8 mouse cellular contexts compared by ENCODE assay signal in genomic region chr9:83146446-83147188, GRCm38 (mm10). TPM values are rescaled to one million over a fixed set of nuclear protein-coding genes. Genes with fewer than 3 reads are reported as not detected.
DNase-seq lines count a peak whose midpoint lies in the region; ATAC-seq lines count a peak whose summit lies in the region.

Gene Hmgn3 (minus strand): TSS chr9:83146685.

- no peak within 1 kb of the TSS for H3K27ac ChIP-seq in macrophage

- WGBS in macrophage (ENCODE audit: missing documents) = 21% methylated on average over 14 of the region's 28 CpGs

- no peaks in the 10 kb centered on the region for H3K79me2 ChIP-seq in macrophage (ENCODE audit: inconsistent target)

- no peaks in the 10 kb centered on the region for H3K36me3 ChIP-seq in macrophage (ENCODE audit: inconsistent target)

- peak; percentile 79 to 86 for DNase-seq in adrenal gland, adult 18-20 months (ENCODE audit: low spot score in 2 of 2)
- DNase-seq in embryo, embryonic 10.5 days (ENCODE audit: low spot score) = peak; percentile 93
- peak; percentile 75 to 84 for DNase-seq in gastrocnemius, postnatal 36 days
- DNase-seq in left cerebral cortex, adult 8-10 months (ENCODE audit: low spot score in 2 of 2) = peak; percentile 86 to 96
- peak; percentile 97 for DNase-seq in right cerebral cortex, adult 18-20 months
- DNase-seq in urinary bladder, adult 2 months (ENCODE audit: low spot score) = peak; percentile 77

- peak; percentile 95 for ATAC-seq in inflammation-experienced regulatory T-cells, adult 6 months

- H3K4me3 ChIP-seq in macrophage (ENCODE audit: inconsistent target) = peak within 1 kb of the TSS; percentile 51

- intact Hi-C loops in gastrocnemius, postnatal 36 days (cut with DNase I) = no loop called here

RNA-seq across cellular contexts. Expression of gene Hmgn3, which starts in this region (rescaled TPM):
- 100 to 1,000 TPM in 1 of 2 experiments, 10 to 100 TPM in 1; 96.5 to 145 TPM for total RNA-seq in adrenal gland, adult 18-20 months (2021)
- total RNA-seq in gastrocnemius, postnatal 36 days (2021) = 1 to 10 TPM; 5.8 to 6.2 TPM
- polyA plus RNA-seq in inflammation-experienced regulatory T-cells, adult 6 months (2017; shearing (Covaris generic)) = 10 to 100 TPM; 42.1 to 59.9 (median 50.0) TPM
- total RNA-seq in left cerebral cortex, adult 8-10 months (2022) = 10 to 100 TPM; 69.8 to 89.3 (median 77.0) TPM
- 10 to 100 TPM in 4 of 26 experiments, 1 to 10 TPM in 22; 1.6 to 20.2 (median 5.0) TPM for total RNA-seq in macrophage (2018; cell fraction: chromatin; rRNA removed)
- 10 to 100 TPM in 13 of 26 experiments, 1 to 10 TPM in 13; 1.7 to 27.3 (median 7.0) TPM for total RNA-seq in macrophage (2018; cell fraction: cytosol; rRNA removed)
- 10 to 100 TPM in 14 of 26 experiments, 1 to 10 TPM in 12; 1.0 to 30.8 (median 12.4) TPM for total RNA-seq in macrophage (2018; cell fraction: nucleus; rRNA removed)
- polyA plus RNA-seq in macrophage (2018) = 3.3 to 8.9 TPM (median 6.3 TPM) in 3 replicates
- polyA plus RNA-seq in urinary bladder, adult 2 months (2012; rRNA removed) = 120 and 160 TPM in 2 replicates

Comparison
In these comparisons a context has a peak if more than half of its experiments do, and no peak if none do; other contexts are left out.
1. RNA of gene Hmgn3 (total RNA-seq): 96.5 to 145 TPM in adrenal gland, adult 18-20 months and 69.8 to 89.3 TPM in left cerebral cortex, adult 8-10 months; 5.8 to 6.2 TPM in gastrocnemius, postnatal 36 days; every median in the first group is over 4 times any median in the second.
2. Peak in every context shown above with its lines, with median percentiles within 50 percentile points of each other: DNase-seq.